Mouse (Mus musculus) embryonic facial prominence, embryonic 14.5 days (tissue): ENCODE data around the gene Ier5. TPM values are rescaled to one million over a fixed set of nuclear protein-coding genes. Genes with fewer than 3 reads are reported as not detected.

Source experiments
- ATAC-seq: fragments of 200-750 bp; cut with Nextera tagmentation; 2 replicates; pipeline ENCODE4 v1.8.0; 2017; ENCODE audit warnings: low read depth, moderate number of reproducible peaks, moderate TSS enrichment
- DNase-seq: peaks from one replicate; pipeline ENCODE4 v3.0.0-alpha.2; 2015; ENCODE audit warnings: low spot score
- H3K27ac ChIP-seq: fragments of 300-500 bp; sonication (generic); replicated peaks from 2 replicates; pipeline ENCODE4 v1.5.1; 2014; ENCODE audit warnings: low read depth, mild to moderate bottlenecking, low read length, moderate library complexity
- H3K27me3 ChIP-seq: fragments of 300-500 bp; sonication (generic); replicated peaks from 2 replicates; pipeline ENCODE4 v1.6.1; 2014; ENCODE audit warnings: low read length; ENCODE audit not compliant: control insufficient read depth, insufficient read depth
- H3K36me3 ChIP-seq: fragments of 300-500 bp; sonication (generic); 2 replicates; pipeline ENCODE4 v1.6.1; 2014; ENCODE audit warnings: low read length, mixed read lengths; ENCODE audit not compliant: control insufficient read depth, insufficient read depth
- H3K4me1 ChIP-seq: fragments of 300-500 bp; sonication (generic); 2 replicates; pipeline ENCODE4 v1.6.1; 2014; ENCODE audit warnings: antibody characterized with exemption, low read length; ENCODE audit not compliant: control insufficient read depth, insufficient read depth
- H3K4me2 ChIP-seq: fragments of 300-500 bp; sonication (generic); 2 replicates; pipeline ENCODE4 v1.6.1; 2014; ENCODE audit warnings: low read depth, mild to moderate bottlenecking, low read length, moderate library complexity, mixed read lengths
- H3K4me3 ChIP-seq: fragments of 300-500 bp; sonication (generic); 2 replicates; pipeline ENCODE4 v1.5.1; 2014; ENCODE audit warnings: low read depth, mild to moderate bottlenecking, low read length
- H3K9ac ChIP-seq: fragments of 300-500 bp; sonication (generic); 2 replicates; pipeline ENCODE4 v1.6.1; 2014; ENCODE audit warnings: low read depth, mild to moderate bottlenecking, low read length, moderate library complexity, mixed read lengths
- H3K9me3 ChIP-seq: fragments of 300-500 bp; sonication (generic); 2 replicates; pipeline ENCODE4 v1.6.1; 2016; ENCODE audit warnings: low read length; ENCODE audit not compliant: control insufficient read depth
- WGBS: fragments of 180-500 bp; shearing (Covaris S2); extraction: QIAGEN DNeasy Blood & Tissue Kit; methylation state at CpG from one replicate; pipeline ENCODE4 v1.1.7; 2014; 5-methylcytosine and 5-hydroxymethylcytosine counted together
- polyA plus RNA-seq: library from polyadenylated mRNA; unstranded; fragments of >200 nt; fragmentation: Nextera tagmentation; extraction: Ambion mirVana; gene quantifications from 2 replicates; pipeline ENCODE4 v1.2.1, GENCODE M21; 2014

Gene Ier5
- polyA plus RNA-seq, 1 experiment from 2014 or later, result 11.0 TPM

DNA sequence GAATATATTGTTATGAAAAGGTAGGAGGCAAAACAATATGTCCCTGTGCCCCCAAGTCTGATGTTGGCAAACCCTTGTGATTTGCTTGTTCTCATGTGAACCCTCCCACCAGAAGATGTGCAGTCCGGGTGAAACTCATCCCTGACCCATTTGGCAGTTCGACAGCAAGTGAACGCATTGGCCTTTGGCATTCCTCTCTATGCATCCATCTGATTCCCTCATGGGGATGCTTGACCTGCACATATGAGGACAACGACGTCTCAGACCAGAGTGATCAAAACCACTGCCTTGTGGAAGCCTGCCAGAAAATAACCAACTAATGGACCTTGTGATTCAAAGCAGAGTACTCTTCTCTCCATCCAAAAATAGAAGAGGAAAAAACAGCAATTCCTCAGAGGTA is 27.3 kb upstream of the Ier5 start:
- ATAC-seq, result no peak
- WGBS, result 46% methylated on average over 5 of the region's 5 CpGs
- no peak overlapping the region for H3K9ac ChIP-seq
- no peak overlapping the region for H3K4me2 ChIP-seq
- H3K4me1 ChIP-seq, result no peaks in the 10 kb centered on the region
- no peak overlapping the region for H3K4me3 ChIP-seq
- no peaks in the 10 kb centered on the region for H3K27me3 ChIP-seq
- H3K9me3 ChIP-seq, result no peaks in the 10 kb centered on the region
- 0 out of 2 replicates have a peak, but pooled peaks cover 3% of the 10 kb centered on the region for H3K36me3 ChIP-seq
- DNase-seq, result no peak
- no peak overlapping the region for H3K27ac ChIP-seq

DNA sequence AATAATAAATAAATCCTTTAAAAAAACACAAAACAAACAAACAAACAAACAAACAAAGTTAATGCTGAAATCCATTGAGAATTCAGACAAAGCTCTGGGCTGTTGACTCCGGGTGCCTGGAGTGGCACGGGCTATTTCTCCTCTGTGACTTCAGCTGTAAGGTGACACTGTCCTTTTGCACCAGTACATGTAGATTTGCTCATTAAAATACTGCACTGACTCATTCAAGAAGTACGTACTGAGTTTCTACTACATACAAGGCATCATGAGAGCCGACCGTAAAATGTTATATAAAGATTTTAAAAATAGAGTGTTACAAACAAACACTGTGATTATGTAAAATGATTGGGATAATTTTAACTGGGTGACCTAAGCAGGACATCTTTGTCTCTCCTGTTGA is 25.0 kb upstream of the Ier5 start:
- Histone ChIP-seq H3K4me3 (no peak overlapping the region), H3K9me3 (no peaks in the 10 kb centered on the region), H3K4me2 (no peak overlapping the region), H3K27ac (no peak overlapping the region), H3K36me3 (no peaks in the 10 kb centered on the region), H3K9ac (no peak overlapping the region), H3K27me3 (no peaks in the 10 kb centered on the region), H3K4me1 (no peaks in the 10 kb centered on the region)
- 92% methylated on average over 5 of the region's 5 CpGs for WGBS
- no peak for DNase-seq
- ATAC-seq, result no peak

DNA sequence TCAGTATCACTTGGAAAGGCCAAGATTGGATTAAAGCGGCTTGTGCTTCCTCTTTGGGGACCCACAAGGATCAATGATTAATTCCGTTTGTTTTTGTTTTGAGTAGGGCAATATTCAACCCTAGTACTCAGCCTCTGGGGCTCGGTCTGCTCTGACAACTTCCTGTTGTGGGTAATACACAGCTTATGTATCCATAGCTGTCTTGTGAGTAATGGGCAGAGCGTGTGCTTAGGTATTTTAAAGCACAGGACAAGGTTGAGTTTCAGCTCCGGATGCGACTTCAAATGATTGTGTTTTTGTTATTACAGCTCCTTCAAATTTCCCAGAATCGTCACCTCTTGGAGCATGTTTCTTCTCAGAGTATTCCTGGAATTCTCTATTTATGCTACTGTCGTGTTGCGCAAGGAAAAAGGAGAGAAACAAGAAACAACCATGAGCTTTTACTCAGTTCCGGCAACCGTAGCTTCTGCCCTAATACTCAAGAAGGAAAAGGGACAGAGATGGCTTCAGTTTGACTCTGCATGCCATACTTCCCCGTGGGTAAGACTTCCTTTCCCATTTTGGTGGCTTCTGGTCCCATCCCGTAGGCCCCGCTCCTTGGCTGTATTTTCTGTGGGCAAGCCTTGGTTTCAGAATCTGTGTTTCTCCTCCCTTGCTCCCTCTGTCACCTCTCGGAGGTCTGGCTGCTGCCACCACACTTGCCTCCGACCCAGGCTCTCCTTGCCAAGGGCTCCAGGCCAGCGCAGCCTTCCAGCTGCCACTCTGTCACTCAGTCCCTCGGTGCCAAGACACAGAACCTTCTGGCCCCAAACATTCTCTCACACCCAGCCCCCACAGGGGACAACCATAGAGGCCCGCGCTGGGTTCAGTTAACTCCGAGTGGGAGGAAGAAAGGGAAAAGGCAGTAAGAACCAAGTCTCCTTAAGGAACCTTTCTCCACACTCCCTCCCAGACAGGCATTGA is 22.8 kb upstream of the Ier5 start:
- Histone ChIP-seq H3K4me2 (no peak overlapping the region), H3K4me1 (no peaks in the 10 kb centered on the region), H3K36me3 (no peaks in the 10 kb centered on the region), H3K27me3 (no peaks in the 10 kb centered on the region), H3K9me3 (no peaks in the 10 kb centered on the region), H3K4me3 (no peak overlapping the region), H3K9ac (no peak overlapping the region), H3K27ac (no peak overlapping the region)
- 71% methylated on average over 21 of the region's 21 CpGs for WGBS
- ATAC-seq (no peak), DNase-seq (no peak)

DNA sequence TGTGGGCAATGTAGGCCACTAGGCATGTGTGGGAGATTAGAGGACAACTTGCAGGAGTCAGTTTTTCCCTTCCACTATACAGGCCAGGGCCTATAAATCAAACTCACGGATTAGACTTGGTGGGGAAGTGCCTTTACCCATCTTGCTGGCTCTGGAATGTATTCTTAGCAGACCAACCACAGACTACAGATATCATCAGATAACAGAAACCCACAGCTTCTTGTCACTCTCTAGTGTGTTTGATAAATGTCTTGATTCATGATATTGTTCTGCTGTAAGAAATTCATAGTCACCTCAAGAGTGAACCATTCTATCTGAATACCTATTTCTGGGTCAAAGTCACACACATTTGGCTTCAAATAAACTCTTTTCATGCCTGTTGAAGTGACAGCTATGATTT is 20.3 kb upstream of the Ier5 start:
- no peak for ATAC-seq
- Histone ChIP-seq H3K4me2 (no peak overlapping the region), H3K9ac (no peak overlapping the region), H3K27me3 (no peaks in the 10 kb centered on the region), H3K4me1 (no peaks in the 10 kb centered on the region), H3K36me3 (no peaks in the 10 kb centered on the region), H3K4me3 (no peak overlapping the region), H3K27ac (no peak overlapping the region), H3K9me3 (no peaks in the 10 kb centered on the region)
- 74% methylated on average over 1 of the region's 1 CpGs for WGBS
- DNase-seq, result no peak

DNA sequence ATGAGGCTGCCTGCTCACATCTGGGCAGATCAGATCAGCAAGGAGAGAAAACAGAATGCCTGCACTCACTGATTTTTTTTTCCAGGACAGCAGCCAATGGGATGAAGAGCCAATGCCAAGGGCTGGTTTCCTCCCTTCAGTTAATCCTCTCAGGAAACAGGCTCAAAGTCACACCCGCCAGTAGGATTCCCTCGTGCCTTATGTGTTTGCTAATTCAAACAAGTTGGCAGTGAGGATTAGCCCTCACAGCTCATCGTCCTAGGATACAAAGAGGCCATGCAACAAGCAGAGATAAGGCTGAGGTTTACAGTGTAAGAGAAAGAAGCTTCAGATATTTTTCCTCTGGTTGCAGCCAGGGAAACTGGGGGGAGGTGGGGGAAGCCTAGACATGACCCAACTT is 14.5 kb upstream of the Ier5 start:
- DNase-seq, result peak; percentile 43
- Histone ChIP-seq H3K4me2 (no peak overlapping the region), H3K27me3 (no peaks in the 10 kb centered on the region), H3K4me3 (no peak overlapping the region), H3K9ac (no peak overlapping the region), H3K36me3 (no peaks in the 10 kb centered on the region), H3K4me1 (peaks cover 12% of the 10 kb centered on the region), H3K9me3 (no peaks in the 10 kb centered on the region), H3K27ac (no peak overlapping the region)
- no peak for ATAC-seq
- WGBS, result 19% methylated on average over 3 of the region's 3 CpGs

DNA sequence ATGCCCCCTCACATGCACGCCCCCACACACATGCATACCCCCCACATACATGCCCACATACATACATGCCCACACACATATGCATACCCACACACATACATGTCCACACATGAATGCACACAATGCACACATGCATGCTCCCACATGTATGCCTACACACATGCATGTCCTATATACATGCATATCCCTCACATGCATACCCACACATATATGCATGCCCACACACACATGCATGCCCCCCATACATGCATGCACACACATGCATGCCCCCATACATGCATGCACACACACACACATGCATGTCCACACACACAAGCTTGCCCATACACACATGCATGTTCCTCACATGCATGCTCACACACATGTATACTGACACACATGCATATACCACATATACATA is 13.4 kb upstream of the Ier5 start:
- Histone ChIP-seq H3K27ac (no peak overlapping the region), H3K9ac (no peak overlapping the region), H3K4me2 (no peak overlapping the region), H3K36me3 (no peaks in the 10 kb centered on the region), H3K9me3 (no peaks in the 10 kb centered on the region), H3K4me3 (no peak overlapping the region), H3K4me1 (peaks cover 17% of the 10 kb centered on the region), H3K27me3 (no peaks in the 10 kb centered on the region)
- no peak for ATAC-seq
- WGBS, result 85% methylated on average over 1 of the region's 1 CpGs
- DNase-seq, result no peak

DNA sequence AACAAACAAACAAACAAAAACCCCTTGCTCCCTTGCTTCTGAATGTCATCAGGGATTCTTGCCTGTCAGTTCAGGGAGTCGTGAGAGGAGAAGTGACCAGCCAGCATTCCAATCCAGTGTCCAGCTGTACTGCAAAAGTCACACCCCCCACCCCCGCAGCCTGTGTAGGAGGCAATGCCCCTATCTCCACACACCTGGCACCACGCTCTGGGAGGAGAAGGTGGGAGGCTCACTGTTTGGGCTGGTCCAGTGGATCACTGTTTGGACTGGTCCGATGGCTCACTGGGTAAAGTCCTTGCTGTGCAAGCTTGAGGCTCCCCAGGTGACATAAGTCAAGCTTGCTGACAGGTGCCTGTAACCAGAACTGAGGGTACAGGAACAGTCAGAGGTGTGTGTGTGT is 12.7 kb upstream of the Ier5 start:
- H3K36me3 ChIP-seq, result no peaks in the 10 kb centered on the region
- no peak overlapping the region for H3K27ac ChIP-seq
- peaks cover 21% of the 10 kb centered on the region for H3K4me1 ChIP-seq
- no peak overlapping the region for H3K9ac ChIP-seq
- no peak for ATAC-seq
- DNase-seq, result no peak
- WGBS, result 52% methylated on average over 4 of the region's 4 CpGs
- no peak overlapping the region for H3K4me3 ChIP-seq
- H3K27me3 ChIP-seq, result no peaks in the 10 kb centered on the region
- H3K4me2 ChIP-seq, result no peak overlapping the region
- H3K9me3 ChIP-seq, result no peaks in the 10 kb centered on the region

DNA sequence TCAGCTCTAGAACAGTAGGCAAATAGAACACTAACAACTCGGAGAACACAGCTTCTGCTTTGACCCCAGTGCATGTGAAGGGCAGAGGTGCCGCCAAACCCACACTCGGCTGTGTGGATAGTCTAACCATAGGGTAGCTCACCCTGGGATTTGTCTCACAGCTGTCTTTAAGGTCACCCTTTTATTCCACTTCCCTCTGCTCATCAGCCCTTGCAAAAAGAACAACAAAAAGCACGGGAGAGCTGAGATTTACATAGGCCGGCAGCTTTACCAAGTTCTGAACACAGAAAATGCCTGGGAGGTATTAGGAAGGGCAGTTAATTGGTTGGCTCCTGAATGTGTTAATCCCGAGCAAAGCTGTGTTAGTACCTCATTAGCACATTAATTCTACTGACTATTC is 12.1 kb upstream of the Ier5 start:
- Histone ChIP-seq H3K4me1 (peaks cover 21% of the 10 kb centered on the region), H3K9ac (no peak overlapping the region), H3K4me2 (no peak overlapping the region), H3K27me3 (no peaks in the 10 kb centered on the region), H3K4me3 (no peak overlapping the region), H3K27ac (no peak overlapping the region), H3K36me3 (no peaks in the 10 kb centered on the region), H3K9me3 (no peaks in the 10 kb centered on the region)
- no peak for ATAC-seq
- WGBS, result 44% methylated on average over 6 of the region's 6 CpGs
- DNase-seq, result no peak
